Mouse (Mus musculus): Measurements from ENCODE around the gene Hlcs. TPM values are rescaled to one million over a fixed set of nuclear protein-coding genes. Genes with fewer than 3 reads are reported as not detected.

The Hlcs gene
- total RNA-seq, 1 experiment from 2014 or later, result 26.4 TPM

GRCm38 (mm10) chr16:94253671-94254414, 59.5 kb downstream of the Hlcs start:
- no peak for ATAC-seq (ENCODE audit: extremely low read depth, insufficient number of reproducible peaks, low FRiP score, poor library complexity, severe bottlenecking)

- no peak for ATAC-seq (ENCODE audit: extremely low read depth, insufficient number of reproducible peaks, low FRiP score, poor library complexity, severe bottlenecking)
Measured at GRCm38 (mm10) chr16:94251756-94252155, 61.6 kb downstream of the Hlcs start.

- ATAC-seq (ENCODE audit: extremely low read depth, insufficient number of reproducible peaks, low FRiP score, poor library complexity, severe bottlenecking), result no peak
Measured at GRCm38 (mm10) chr16:94250640-94251349, 62.6 kb downstream of the Hlcs start.

GRCm38 (mm10) chr16:94250136-94250535, 63.2 kb downstream of the Hlcs start:
- ATAC-seq (ENCODE audit: extremely low read depth, insufficient number of reproducible peaks, low FRiP score, poor library complexity, severe bottlenecking), result no peak

GRCm38 (mm10) chr16:94249666-94250065, 63.7 kb downstream of the Hlcs start:
- ATAC-seq (ENCODE audit: extremely low read depth, insufficient number of reproducible peaks, low FRiP score, poor library complexity, severe bottlenecking), result no peak

- ATAC-seq (ENCODE audit: extremely low read depth, insufficient number of reproducible peaks, low FRiP score, poor library complexity, severe bottlenecking), result no peak
Measured at GRCm38 (mm10) chr16:94248721-94249120, 64.7 kb downstream of the Hlcs start.

- ATAC-seq (ENCODE audit: extremely low read depth, insufficient number of reproducible peaks, low FRiP score, poor library complexity, severe bottlenecking), result no peak
Measured at GRCm38 (mm10) chr16:94246976-94247375, 66.4 kb downstream of the Hlcs start.

- peak; percentile 84 for ATAC-seq (ENCODE audit: extremely low read depth, insufficient number of reproducible peaks, low FRiP score, poor library complexity, severe bottlenecking)
Measured at GRCm38 (mm10) chr16:94246058-94246784, 67.2 kb downstream of the Hlcs start.

- peak; percentile 79 for ATAC-seq (ENCODE audit: extremely low read depth, insufficient number of reproducible peaks, low FRiP score, poor library complexity, severe bottlenecking)
Measured at GRCm38 (mm10) chr16:94241126-94241525, 72.2 kb downstream of the Hlcs start.

- ATAC-seq (ENCODE audit: extremely low read depth, insufficient number of reproducible peaks, low FRiP score, poor library complexity, severe bottlenecking), result 0 out of 2 replicates have a peak, but pooled peaks have one; percentile 30
Measured at GRCm38 (mm10) chr16:94240190-94240589, 73.2 kb downstream of the Hlcs start.

- no peak for ATAC-seq (ENCODE audit: extremely low read depth, insufficient number of reproducible peaks, low FRiP score, poor library complexity, severe bottlenecking)
Measured at GRCm38 (mm10) chr16:94239567-94239966, 73.8 kb downstream of the Hlcs start.

- no peak for ATAC-seq (ENCODE audit: extremely low read depth, insufficient number of reproducible peaks, low FRiP score, poor library complexity, severe bottlenecking)
Measured at GRCm38 (mm10) chr16:94239146-94239545, 74.2 kb downstream of the Hlcs start.

GRCm38 (mm10) chr16:94237130-94237484, 76.3 kb downstream of the Hlcs start:
- no peak for ATAC-seq (ENCODE audit: extremely low read depth, insufficient number of reproducible peaks, low FRiP score, poor library complexity, severe bottlenecking)

GRCm38 (mm10) chr16:94236226-94237129, 76.9 kb downstream of the Hlcs start:
- peak; percentile 28 for ATAC-seq (ENCODE audit: extremely low read depth, insufficient number of reproducible peaks, low FRiP score, poor library complexity, severe bottlenecking)

GRCm38 (mm10) chr16:94235718-94236117, 77.7 kb downstream of the Hlcs start:
- ATAC-seq (ENCODE audit: extremely low read depth, insufficient number of reproducible peaks, low FRiP score, poor library complexity, severe bottlenecking), result no peak

GRCm38 (mm10) chr16:94234202-94234601, 79.2 kb downstream of the Hlcs start:
- no peak for ATAC-seq (ENCODE audit: extremely low read depth, insufficient number of reproducible peaks, low FRiP score, poor library complexity, severe bottlenecking)

GRCm38 (mm10) chr16:94230909-94231575, 82.3 kb downstream of the Hlcs start:
- ATAC-seq (ENCODE audit: extremely low read depth, insufficient number of reproducible peaks, low FRiP score, poor library complexity, severe bottlenecking), result peak; percentile 38; the same call in 1 of the 2 replicates

GRCm38 (mm10) chr16:94230499-94230898, 82.9 kb downstream of the Hlcs start:
- ATAC-seq (ENCODE audit: extremely low read depth, insufficient number of reproducible peaks, low FRiP score, poor library complexity, severe bottlenecking), result no peak
